Mouse (Mus musculus): ENCODE results near the gene Lsm10. TPM values are rescaled to one million over a fixed set of nuclear protein-coding genes. Genes with fewer than 3 reads are reported as not detected.
A peak's percentile ranks its signal among the peaks of the same experiment; 100 is the strongest.

The Lsm10 gene
- polyA plus RNA-seq, 1 experiment from 2014 or later, result 42.8 TPM

- H3K27me3 ChIP-seq, result no peaks in the 10 kb centered on the region
- 0 out of 2 replicates have a peak, but pooled peaks cover 7% of the 10 kb centered on the region for H3K36me3 ChIP-seq
- no peak overlapping the region for H3K9ac ChIP-seq
- H3K27ac ChIP-seq, result no peak overlapping the region
- H3K9me3 ChIP-seq, result no peaks in the 10 kb centered on the region
- ATAC-seq (ENCODE audit: insufficient number of reproducible peaks, insufficient read depth, low FRiP score, low TSS enrichment), result no peak
- H3K4me2 ChIP-seq (replicated peaks), result no peak overlapping the region
- H3K4me1 ChIP-seq, result peaks cover 10% of the 10 kb centered on the region
- 92% methylated on average over 3 of the region's 3 CpGs for WGBS
- H3K4me3 ChIP-seq, result no peak overlapping the region
These were observed 2.9 kb downstream of the Lsm10 start for GRCm38 (mm10) chr4:126099365-126099764.

- Histone ChIP-seq H3K4me2 (replicated peaks) (no peak overlapping the region), H3K27ac (no peak overlapping the region), H3K9ac (no peak overlapping the region), H3K4me1 (peaks cover 20% of the 10 kb centered on the region), H3K9me3 (no peaks in the 10 kb centered on the region), H3K27me3 (no peaks in the 10 kb centered on the region), H3K4me3 (no peak overlapping the region), H3K36me3 (0 out of 2 replicates have a peak, but pooled peaks cover 7% of the 10 kb centered on the region)
- 86% methylated on average over 3 of the region's 3 CpGs for WGBS
- ATAC-seq (ENCODE audit: insufficient number of reproducible peaks, insufficient read depth, low FRiP score, low TSS enrichment), result no peak
These were observed 4.3 kb downstream of the Lsm10 start for GRCm38 (mm10) chr4:126100764-126101163.

- Histone ChIP-seq H3K9me3 (no peaks in the 10 kb centered on the region), H3K9ac (no peak overlapping the region), H3K27me3 (no peaks in the 10 kb centered on the region), H3K36me3 (0 out of 2 replicates have a peak, but pooled peaks cover 7% of the 10 kb centered on the region), H3K4me2 (replicated peaks) (peak overlapping the region; percentile 90), H3K4me3 (no peak overlapping the region), H3K4me1 (peaks cover 20% of the 10 kb centered on the region), H3K27ac (peak overlapping the region; percentile 67; the same call in 1 of the 2 replicates)
- 48% methylated on average over 7 of the region's 7 CpGs for WGBS
- no peak for ATAC-seq (ENCODE audit: insufficient number of reproducible peaks, insufficient read depth, low FRiP score, low TSS enrichment)
These were observed 5.8 kb downstream of the Lsm10 start for GRCm38 (mm10) chr4:126102061-126102841.

- peak overlapping the region; percentile 81 for H3K4me3 ChIP-seq
- 3% methylated on average over 15 of the region's 15 CpGs for WGBS
- peaks cover 20% of the 10 kb centered on the region for H3K4me1 ChIP-seq
- peak overlapping the region; percentile 67 for H3K27ac ChIP-seq
- peak overlapping the region; percentile 90 for H3K4me2 ChIP-seq (replicated peaks)
- 0 out of 2 replicates have a peak, but pooled peaks cover 7% of the 10 kb centered on the region for H3K36me3 ChIP-seq
- peak; percentile 32; the same call in 1 of the 2 replicates for ATAC-seq (ENCODE audit: insufficient number of reproducible peaks, insufficient read depth, low FRiP score, low TSS enrichment)
- no peaks in the 10 kb centered on the region for H3K27me3 ChIP-seq
- no peaks in the 10 kb centered on the region for H3K9me3 ChIP-seq
- peak overlapping the region; percentile 34 for H3K9ac ChIP-seq
These were observed 6.7 kb downstream of the Lsm10 start for GRCm38 (mm10) chr4:126103057-126103581.

GRCm38 (mm10) chr4:126103590-126104068 is 7.2 kb downstream of the Lsm10 start, which contains the start of gene Stk40:
TSS of gene Stk40 (plus strand) at chr4:126103957.
- under 1% methylated on average over 34 of the region's 34 CpGs for WGBS
- peak; percentile 91 for ATAC-seq (ENCODE audit: insufficient number of reproducible peaks, insufficient read depth, low FRiP score, low TSS enrichment)
- H3K4me1 ChIP-seq, result peaks cover 20% of the 10 kb centered on the region
- H3K9ac ChIP-seq, result peak within 1 kb of the TSS; percentile 76
- H3K36me3 ChIP-seq, result 0 out of 2 replicates have a peak, but pooled peaks cover 4% of the 10 kb centered on the region
- H3K27ac ChIP-seq, result peak within 1 kb of the TSS; percentile 67
- H3K4me3 ChIP-seq, result peak within 1 kb of the TSS; percentile 81
- H3K9me3 ChIP-seq, result no peaks in the 10 kb centered on the region
- peak within 1 kb of the TSS; percentile 90 for H3K4me2 ChIP-seq (replicated peaks)
- H3K27me3 ChIP-seq, result no peaks in the 10 kb centered on the region

GRCm38 (mm10) chr4:126104261-126105075 is 8.0 kb downstream of the Lsm10 start:
- Histone ChIP-seq H3K4me2 (replicated peaks) (peak overlapping the region; percentile 90), H3K36me3 (no peaks in the 10 kb centered on the region), H3K9me3 (no peaks in the 10 kb centered on the region), H3K4me1 (peaks cover 20% of the 10 kb centered on the region), H3K9ac (peak overlapping the region; percentile 76), H3K27ac (no peak overlapping the region), H3K4me3 (peak overlapping the region; percentile 81), H3K27me3 (no peaks in the 10 kb centered on the region)
- WGBS, result 3% methylated on average over 34 of the region's 34 CpGs
- ATAC-seq (ENCODE audit: insufficient number of reproducible peaks, insufficient read depth, low FRiP score, low TSS enrichment), result 0 out of 2 replicates have a peak, but pooled peaks have one; percentile 7

- H3K4me1 ChIP-seq, result peaks cover 27% of the 10 kb centered on the region
- peak overlapping the region; percentile 81; the same call in 1 of the 2 replicates for H3K4me3 ChIP-seq
- H3K4me2 ChIP-seq (replicated peaks), result peak overlapping the region; percentile 90
- no peaks in the 10 kb centered on the region for H3K27me3 ChIP-seq
- no peaks in the 10 kb centered on the region for H3K36me3 ChIP-seq
- 57% methylated on average over 7 of the region's 7 CpGs for WGBS
- peak overlapping the region; percentile 76; the same call in 1 of the 2 replicates for H3K9ac ChIP-seq
- ATAC-seq (ENCODE audit: insufficient number of reproducible peaks, insufficient read depth, low FRiP score, low TSS enrichment), result no peak
- H3K9me3 ChIP-seq, result no peaks in the 10 kb centered on the region
- H3K27ac ChIP-seq, result no peak overlapping the region
These were observed 8.8 kb downstream of the Lsm10 start for GRCm38 (mm10) chr4:126105131-126105783.

GRCm38 (mm10) chr4:126108061-126108740 is 11.8 kb downstream of the Lsm10 start:
- peaks cover 30% of the 10 kb centered on the region for H3K4me1 ChIP-seq

GRCm38 (mm10) chr4:126109613-126110373 is 13.4 kb downstream of the Lsm10 start:
- Histone ChIP-seq H3K4me2 (replicated peaks) (no peak overlapping the region; the same call in 1 of the 2 replicates), H3K27ac (peak overlapping the region; percentile 75; the same call in 1 of the 2 replicates), H3K9ac (0 out of 2 replicates have a peak overlapping the region, but pooled peaks have one; percentile 4), H3K36me3 (no peaks in the 10 kb centered on the region), H3K4me3 (no peak overlapping the region), H3K9me3 (no peaks in the 10 kb centered on the region), H3K27me3 (no peaks in the 10 kb centered on the region), H3K4me1 (peaks cover 25% of the 10 kb centered on the region)
- ATAC-seq (ENCODE audit: insufficient number of reproducible peaks, insufficient read depth, low FRiP score, low TSS enrichment), result no peak
- 75% methylated on average over 10 of the region's 10 CpGs for WGBS

More at GRCm38 (mm10) chr4:126108061-126108740, 11.8 kb downstream of the Lsm10 start:
- Histone ChIP-seq H3K36me3 (no peaks in the 10 kb centered on the region), H3K4me2 (replicated peaks) (no peak overlapping the region), H3K4me3 (no peak overlapping the region), H3K9me3 (no peaks in the 10 kb centered on the region), H3K27ac (no peak overlapping the region), H3K9ac (no peak overlapping the region), H3K27me3 (no peaks in the 10 kb centered on the region)
- 40% methylated on average over 8 of the region's 8 CpGs for WGBS
- no peak for ATAC-seq (ENCODE audit: insufficient number of reproducible peaks, insufficient read depth, low FRiP score, low TSS enrichment)

Measured in embryonic facial prominence, embryonic 12.5 days (tissue).